Mouse (Mus musculus) liver, postnatal 0 days (tissue): ENCODE data around the gene Trir.

ENCODE experiments used
- CTCF ChIP-seq: sonication (generic); IDR thresholded peaks from 2 replicates; pipeline ENCODE4 v1.5.1; 2016; ENCODE audit warnings: antibody characterized with exemption, low read depth
- EP300 ChIP-seq: IDR thresholded peaks from 2 replicates; pipeline ENCODE4 v1.6.1; 2016; ENCODE audit warnings: antibody characterized with exemption, low read depth, mild to moderate bottlenecking

DNA sequence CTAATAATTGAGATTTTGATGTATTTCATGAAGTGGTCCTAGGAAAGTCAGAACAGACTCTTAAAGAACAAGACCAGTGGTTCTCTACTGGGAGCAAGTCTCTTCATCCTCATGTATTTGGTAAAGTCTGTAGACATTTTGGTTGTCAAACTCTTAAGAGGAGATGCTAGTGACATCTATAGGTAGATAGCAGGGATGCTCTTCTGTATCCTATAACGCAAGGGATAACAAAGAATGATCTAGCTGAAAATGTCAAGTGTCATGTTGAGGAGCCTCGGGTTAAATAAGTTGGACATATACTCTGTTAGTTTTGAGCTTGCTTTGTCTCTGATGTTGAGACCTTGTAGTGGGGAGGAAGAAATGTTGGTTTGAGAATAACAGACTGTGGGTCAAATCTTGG, 1.3 kb downstream of the Trir start:
- TF ChIP-seq CTCF (no peak), EP300 (no peak)
